Mouse (Mus musculus) midbrain, embryonic 14.5 days (tissue): ENCODE data around the gene Map3k14. TPM values are rescaled to one million over a fixed set of nuclear protein-coding genes. Genes with fewer than 3 reads are reported as not detected.

Experiments
- ATAC-seq: fragments of 200-750 bp; cut with Nextera tagmentation; 2 replicates; pipeline ENCODE4 v1.8.0; 2017; ENCODE audit warnings: moderate number of reproducible peaks, moderate library complexity; ENCODE audit not compliant: low FRiP score, low TSS enrichment
- DNase-seq: peaks from one replicate; pipeline ENCODE4 v3.0.0-alpha.2; 2015
- H3K27ac ChIP-seq: fragments of 300-500 bp; sonication (generic); replicated peaks from 2 replicates; pipeline ENCODE4 v1.5.1; 2014; ENCODE audit warnings: mild to moderate bottlenecking, low read depth, low read length, moderate library complexity
- H3K27me3 ChIP-seq: fragments of 300-500 bp; sonication (generic); 2 replicates; pipeline ENCODE4 v1.6.1; 2014; ENCODE audit warnings: low read length, control low read depth, mixed read lengths; ENCODE audit not compliant: control insufficient read depth, insufficient read depth
- H3K36me3 ChIP-seq: fragments of 300-500 bp; sonication (generic); 2 replicates; pipeline ENCODE4 v1.6.1; 2014; ENCODE audit warnings: low read length, control low read depth; ENCODE audit not compliant: control insufficient read depth, insufficient read depth
- H3K4me1 ChIP-seq: fragments of 300-500 bp; sonication (generic); 2 replicates; pipeline ENCODE4 v1.6.1; 2014; ENCODE audit warnings: mild to moderate bottlenecking, antibody characterized with exemption, low read length, control low read depth; ENCODE audit not compliant: control insufficient read depth, insufficient read depth
- H3K4me2 ChIP-seq: fragments of 300-500 bp; sonication (generic); 2 replicates; pipeline ENCODE4 v1.6.1; 2014; ENCODE audit warnings: mild to moderate bottlenecking, low read length, moderate library complexity
- H3K4me3 ChIP-seq: fragments of 300-500 bp; sonication (generic); replicated peaks from 2 replicates; pipeline ENCODE4 v1.5.1; 2014; ENCODE audit warnings: low read depth, low read length
- H3K9ac ChIP-seq: fragments of 300-500 bp; sonication (generic); replicated peaks from 2 replicates; pipeline ENCODE4 v1.6.1; 2014; ENCODE audit warnings: mild to moderate bottlenecking, low read length, moderate library complexity
- H3K9me3 ChIP-seq: fragments of 300-500 bp; sonication (generic); 2 replicates; pipeline ENCODE4 v1.6.1; 2016; ENCODE audit warnings: low read length, control low read depth, mixed read lengths; ENCODE audit not compliant: control insufficient read depth
- WGBS: fragments of 180-500 bp; shearing (Covaris S2); extraction: QIAGEN DNeasy Blood & Tissue Kit; methylation state at CpG from one replicate; pipeline ENCODE4 v1.1.7; 2014; 5-methylcytosine and 5-hydroxymethylcytosine counted together
- polyA plus RNA-seq: library from polyadenylated mRNA; unstranded; fragments of >200 nt; fragmentation: Nextera tagmentation; extraction: Ambion mirVana; gene quantifications from 2 replicates; pipeline ENCODE4 v1.2.1, GENCODE M21; 2014

Map3k14 gene
- polyA plus RNA-seq, 1 experiment from 2014 or later = 3.4 TPM

DNA sequence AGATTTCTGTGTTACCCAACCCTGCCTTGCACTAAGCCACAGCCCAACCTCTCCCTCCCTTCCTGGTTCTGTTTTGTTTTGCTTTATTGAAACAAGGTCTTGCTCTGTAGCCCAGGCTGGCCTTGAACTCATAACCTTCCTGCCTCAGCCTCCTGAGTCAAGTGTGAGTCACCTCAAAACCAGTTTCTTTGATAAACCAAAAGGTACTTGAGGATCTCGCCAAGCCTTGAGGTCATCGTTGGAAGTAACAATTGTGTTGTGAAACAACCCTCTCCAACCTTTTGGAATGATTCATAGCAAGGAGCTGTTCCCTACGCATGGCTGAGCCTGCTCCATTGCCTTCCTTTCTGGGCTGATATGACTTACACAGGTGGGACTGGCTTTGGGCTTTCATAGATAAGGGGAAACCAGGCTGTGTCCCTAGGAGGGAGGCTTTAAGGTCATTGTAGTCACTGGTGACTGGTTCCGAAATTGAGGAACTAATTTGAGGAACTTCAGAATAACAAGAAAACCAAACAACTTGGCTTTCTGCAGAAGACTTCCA, 9.3 kb downstream of the Map3k14 start:
- WGBS = 98% methylated on average over 4 of the region's 4 CpGs
- H3K4me2 ChIP-seq = no peak overlapping the region
- no peak overlapping the region for H3K9ac ChIP-seq
- DNase-seq (no peak), ATAC-seq (no peak)
- no peaks in the 10 kb centered on the region for H3K9me3 ChIP-seq
- H3K36me3 ChIP-seq = no peaks in the 10 kb centered on the region
- H3K27me3 ChIP-seq = no peaks in the 10 kb centered on the region
- no peak overlapping the region for H3K4me3 ChIP-seq
- H3K27ac ChIP-seq = no peak overlapping the region
- peaks cover 5% of the 10 kb centered on the region for H3K4me1 ChIP-seq

DNA sequence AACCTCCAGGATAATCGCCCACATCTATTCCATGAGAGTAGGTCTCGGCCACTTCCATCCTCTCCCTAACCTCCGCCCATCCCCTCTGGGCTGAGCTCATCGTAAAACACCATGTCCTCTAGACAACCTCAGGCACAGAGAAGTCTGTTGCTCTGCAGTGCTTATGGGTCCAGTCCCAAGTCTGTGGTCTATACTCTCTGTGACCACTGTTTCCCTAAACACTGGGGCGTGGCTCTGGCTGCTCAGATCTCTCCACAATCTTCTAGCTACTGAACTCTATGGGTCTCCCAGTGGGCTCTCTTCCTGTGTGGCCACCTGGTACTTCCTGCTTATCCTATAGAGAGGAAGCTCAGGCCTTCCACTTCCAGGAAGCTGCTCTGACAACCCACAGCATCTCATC, 13.7 kb downstream of the Map3k14 start:
- ATAC-seq (no peak), DNase-seq (no peak)
- Histone ChIP-seq H3K27me3 (no peaks in the 10 kb centered on the region), H3K36me3 (no peaks in the 10 kb centered on the region), H3K4me3 (no peak overlapping the region), H3K27ac (no peak overlapping the region), H3K4me1 (no peaks in the 10 kb centered on the region), H3K9me3 (no peaks in the 10 kb centered on the region), H3K9ac (no peak overlapping the region), H3K4me2 (no peak overlapping the region)
- 93% methylated on average over 5 of the region's 5 CpGs for WGBS

DNA sequence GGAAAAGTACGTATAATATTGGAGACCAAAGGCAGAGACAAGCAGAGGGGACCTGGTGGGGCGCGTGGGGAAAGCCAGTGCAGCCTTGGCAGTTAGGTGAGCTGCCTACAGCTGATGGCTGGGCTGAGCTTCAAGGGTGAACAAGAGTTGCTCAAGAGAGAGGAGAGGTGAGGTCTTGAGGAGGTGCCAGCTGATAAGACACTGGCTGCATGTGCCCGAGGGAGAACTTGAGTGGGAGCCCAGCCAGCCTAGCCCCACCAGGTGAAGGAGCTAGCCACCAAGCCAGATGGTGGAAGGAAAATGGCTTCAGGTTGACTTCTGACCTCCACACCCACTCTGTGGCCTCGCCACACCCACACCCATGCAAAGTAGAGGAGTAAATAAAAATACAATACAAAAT, 14.9 kb downstream of the Map3k14 start:
- no peak overlapping the region for H3K4me3 ChIP-seq
- no peak for DNase-seq
- no peak overlapping the region for H3K9ac ChIP-seq
- no peak for ATAC-seq
- 0 out of 2 replicates have a peak, but pooled peaks cover 4% of the 10 kb centered on the region for H3K4me1 ChIP-seq
- no peaks in the 10 kb centered on the region for H3K36me3 ChIP-seq
- no peak overlapping the region for H3K4me2 ChIP-seq
- no peaks in the 10 kb centered on the region for H3K27me3 ChIP-seq
- no peak overlapping the region for H3K27ac ChIP-seq
- WGBS = 96% methylated on average over 5 of the region's 5 CpGs
- H3K9me3 ChIP-seq = no peaks in the 10 kb centered on the region

- no peaks in the 10 kb centered on the region for H3K36me3 ChIP-seq
- H3K9me3 ChIP-seq = no peaks in the 10 kb centered on the region
- H3K27me3 ChIP-seq = no peaks in the 10 kb centered on the region
- no peak overlapping the region for H3K4me3 ChIP-seq
- DNase-seq (no peak), ATAC-seq (no peak)
- WGBS = 95% methylated on average over 3 of the region's 3 CpGs
- no peak overlapping the region for H3K4me2 ChIP-seq
- H3K9ac ChIP-seq = no peak overlapping the region
- peaks cover 16% of the 10 kb centered on the region for H3K4me1 ChIP-seq
- H3K27ac ChIP-seq = no peak overlapping the region
Observed at GRCm38 (mm10) chr11:103250324-103250723, 16.9 kb downstream of the Map3k14 start.

GRCm38 (mm10) chr11:103249509-103249908, 17.8 kb downstream of the Map3k14 start:
- Histone ChIP-seq H3K9ac (no peak overlapping the region), H3K4me1 (peaks cover 23% of the 10 kb centered on the region), H3K27ac (no peak overlapping the region), H3K36me3 (no peaks in the 10 kb centered on the region), H3K9me3 (no peaks in the 10 kb centered on the region), H3K27me3 (no peaks in the 10 kb centered on the region), H3K4me3 (no peak overlapping the region), H3K4me2 (no peak overlapping the region)
- ATAC-seq = no peak
- DNase-seq = no peak
- WGBS = 69% methylated on average over 6 of the region's 6 CpGs

- no peak for DNase-seq
- H3K4me2 ChIP-seq = no peak overlapping the region
- peaks cover 24% of the 10 kb centered on the region for H3K4me1 ChIP-seq
- H3K4me3 ChIP-seq = no peak overlapping the region
- no peak for ATAC-seq
- WGBS = 69% methylated on average over 5 of the region's 5 CpGs
- H3K9me3 ChIP-seq = no peaks in the 10 kb centered on the region
- no peaks in the 10 kb centered on the region for H3K36me3 ChIP-seq
- H3K27ac ChIP-seq = no peak overlapping the region
- H3K9ac ChIP-seq = no peak overlapping the region
- H3K27me3 ChIP-seq = no peaks in the 10 kb centered on the region
Observed at GRCm38 (mm10) chr11:103248837-103249236, 18.4 kb downstream of the Map3k14 start.

DNA sequence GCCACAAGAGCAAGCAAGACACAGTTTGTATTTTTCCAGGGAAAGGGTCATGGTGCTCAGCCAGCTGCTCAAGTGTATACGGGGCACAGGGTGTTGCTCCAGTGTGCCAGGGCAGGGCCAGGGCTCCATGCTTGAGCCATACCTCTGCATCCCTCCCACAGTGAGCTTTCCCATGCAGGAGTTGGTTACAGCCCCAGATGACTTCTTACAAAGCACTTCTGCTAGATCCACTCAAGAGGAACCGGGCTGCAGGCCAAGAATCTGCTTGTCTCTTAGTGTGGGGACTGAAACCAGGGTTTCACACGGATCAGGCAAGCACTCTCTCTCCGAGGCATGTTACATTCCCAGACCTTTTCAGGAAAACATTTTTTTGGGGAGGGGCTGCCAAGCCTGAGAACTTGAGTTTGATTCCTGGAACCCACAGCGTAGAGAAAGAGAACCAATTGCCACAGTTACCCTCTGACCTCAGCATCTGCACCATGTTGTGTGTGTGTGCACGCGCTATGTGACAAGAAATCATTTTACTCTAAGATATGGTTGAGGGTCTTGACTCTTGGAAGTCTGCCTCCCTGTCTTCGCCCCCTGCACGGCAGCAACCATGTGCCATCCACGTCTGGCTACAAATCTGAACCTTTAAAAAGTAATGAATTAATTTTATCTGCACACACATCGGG, 19.6 kb downstream of the Map3k14 start:
- WGBS = 72% methylated on average over 11 of the region's 11 CpGs
- no peak; the same call in 1 of the 2 replicates for ATAC-seq

GRCm38 (mm10) chr11:103246731-103247290, 20.5 kb downstream of the Map3k14 start:
- Histone ChIP-seq H3K4me2 (no peak overlapping the region), H3K9me3 (no peaks in the 10 kb centered on the region), H3K36me3 (no peaks in the 10 kb centered on the region), H3K27ac (0 out of 2 replicates have a peak overlapping the region, but pooled peaks have one; percentile 22), H3K9ac (no peak overlapping the region), H3K4me3 (no peak overlapping the region), H3K4me1 (peaks cover 24% of the 10 kb centered on the region), H3K27me3 (no peaks in the 10 kb centered on the region)
- DNase-seq (no peak), ATAC-seq (no peak)
- 73% methylated on average over 4 of the region's 4 CpGs for WGBS

More for the DNA sequence above, 19.6 kb downstream of the Map3k14 start:
- no peak overlapping the region for H3K9ac ChIP-seq
- H3K4me1 ChIP-seq = peaks cover 24% of the 10 kb centered on the region
- peak overlapping the region; percentile 55; the same call in 1 of the 2 replicates for H3K27ac ChIP-seq
- H3K36me3 ChIP-seq = no peaks in the 10 kb centered on the region
- DNase-seq = peak; percentile 81
- H3K4me2 ChIP-seq = no peak overlapping the region
- no peaks in the 10 kb centered on the region for H3K27me3 ChIP-seq
- H3K4me3 ChIP-seq = no peak overlapping the region
- no peaks in the 10 kb centered on the region for H3K9me3 ChIP-seq
